Mouse (Mus musculus) small intestine, adult 2 months (tissue): ENCODE results near the gene Bag3.

Experiments used
- CTCF ChIP-seq: fragments of 200-500 bp; IDR thresholded peaks from 2 replicates; pipeline ENCODE4 v1.5.1; 2012; ENCODE audit warnings: low read depth, mild to moderate bottlenecking, control low read depth, inconsistent platforms, low read length, moderate library complexity, mixed read lengths; ENCODE audit not compliant: insufficient replicate concordance, insufficient read length; ENCODE audit errors: extremely low read depth
- POLR2A ChIP-seq: fragments of 200-500 bp; IDR thresholded peaks from 2 replicates; pipeline ENCODE4 v1.6.1; 2012; ENCODE audit warnings: low read depth, mild to moderate bottlenecking, control low read depth, inconsistent platforms, low read length, moderate library complexity

DNA sequence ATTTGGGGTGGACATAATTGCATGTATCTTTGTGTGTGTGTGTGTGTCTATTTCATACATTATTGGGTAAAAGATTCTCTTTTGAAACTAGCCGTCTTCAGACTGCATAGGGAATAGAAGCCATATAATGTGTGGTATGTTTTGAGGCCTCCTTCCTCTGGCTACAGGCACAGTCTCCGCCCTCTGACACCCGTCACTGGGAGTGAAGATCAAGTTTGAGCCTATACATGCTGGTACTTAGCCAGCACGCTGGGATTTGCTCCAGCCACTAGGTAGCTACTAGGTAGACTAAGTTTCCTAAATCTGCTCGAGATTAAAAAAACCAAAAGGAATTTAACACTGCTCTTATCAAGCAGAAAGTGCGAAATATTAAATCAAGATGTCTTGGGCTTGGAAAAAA is 3.2 kb downstream of the Bag3 start:
- TF ChIP-seq POLR2A = no peak
- no peak for TF ChIP-seq CTCF
